Mouse (Mus musculus) embryonic stem cell, embryonic (primary cell): ENCODE data around the gene Sdccag8.

ENCODE experiments used
- CTCF ChIA-PET, 4 experiments: fragments of 300-600 bp in 2 of 4; fragments of 350-600 bp in 2 of 4; sonication (Branson Sonifier 250); formaldehyde crosslinking; loops; one replicate each; lab custom pipeline; 2022; ENCODE audit warnings: inconsistent platforms in 2 of 4; lab: Charles Lee
- POLR2A ChIA-PET, 4 experiments: fragments of 300-600 bp in 2 of 4; fragments of 350-600 bp in 2 of 4; sonication (Branson Sonifier 250); formaldehyde crosslinking; loops; one replicate each; lab custom pipeline; 2022; ENCODE audit warnings: antibody characterized with exemption in 4 of 4, inconsistent platforms in 1 of 4; lab: Charles Lee

Sdccag8 gene

GRCm38 (mm10) chr1:176991473-176991872 is 177.0 kb downstream of the Sdccag8 start:
- POLR2A ChIA-PET: no interaction called here
- CTCF ChIA-PET: no interaction called here

- ChIA-PET POLR2A (interaction anchor here in 1 of 4 experiments (0.6 kb wide), 1 partner anchor 112 kb away, joined by 3 read pairs; no protein-coding TSS in a partner anchor), CTCF (no interaction called here)
Observed at GRCm38 (mm10) chr1:176992517-176992916, 178.1 kb downstream of the Sdccag8 start.

DNA sequence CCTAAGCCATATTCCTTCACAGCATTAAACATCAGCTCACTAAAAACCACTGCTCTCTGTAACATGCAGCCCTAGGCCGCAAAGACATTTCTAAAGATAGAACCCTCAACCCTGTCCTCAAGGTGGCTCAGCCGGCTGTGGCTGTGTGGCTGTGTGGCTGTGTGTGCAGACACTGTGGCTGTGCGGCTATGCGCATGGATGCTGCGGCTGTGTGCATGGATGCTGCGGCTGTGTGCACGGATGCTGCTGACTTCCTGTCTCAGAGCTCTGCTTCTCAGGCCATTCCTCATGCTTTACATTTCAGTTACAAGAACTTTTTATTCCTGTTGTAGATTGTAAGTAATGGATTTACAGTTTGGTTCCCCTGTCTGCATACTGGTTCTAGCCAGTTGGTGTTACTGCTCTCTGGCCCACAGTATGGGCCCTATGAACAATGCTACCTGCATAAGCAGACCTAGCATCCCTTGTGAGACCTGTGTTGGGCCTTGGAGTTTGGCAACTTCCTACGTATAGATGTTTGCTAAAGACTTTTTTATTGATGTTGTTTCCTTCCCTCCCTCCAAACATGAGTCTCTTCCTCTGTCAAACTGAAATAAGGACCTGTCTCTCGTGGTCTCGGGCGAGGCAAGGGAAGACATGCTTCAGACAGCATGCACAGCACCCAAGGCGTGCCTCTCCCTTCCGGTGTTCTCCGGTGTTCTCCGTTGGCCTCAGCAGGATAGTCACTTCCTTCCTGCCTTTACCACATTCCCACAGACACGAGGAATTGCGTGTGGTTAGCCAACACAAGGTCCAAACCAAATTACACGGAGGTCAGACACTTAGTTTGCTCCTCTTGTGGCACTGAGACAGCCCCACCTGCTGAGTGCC is 178.9 kb downstream of the Sdccag8 start:
- POLR2A ChIA-PET: interaction anchor here in 2 of 4 experiments (0.6 to 1.0 kb wide), 2 partner anchors 8 to 113 kb away, joined by 3 read pairs; no protein-coding TSS in a partner anchor
- CTCF ChIA-PET: no interaction called here

- CTCF ChIA-PET: no interaction called here
Observed at GRCm38 (mm10) chr1:176994087-176994486, 179.6 kb downstream of the Sdccag8 start.

GRCm38 (mm10) chr1:176994707-176995418 is 180.4 kb downstream of the Sdccag8 start:
- ChIA-PET CTCF (no interaction called here), POLR2A (interaction anchor here in 2 of 4 experiments (0.6 to 1.0 kb wide), 2 partner anchors 9 to 720 kb away, joined by 3 read pairs; partner anchors contain the start of gene Pld5 (in 1 of the 2))

More at GRCm38 (mm10) chr1:176994087-176994486, 179.6 kb downstream of the Sdccag8 start:
- POLR2A ChIA-PET: interaction anchor here in 2 of 4 experiments (0.6 to 1.0 kb wide), 2 partner anchors 9 to 719 kb away, joined by 3 read pairs; partner anchors contain the start of gene Pld5 (in 1 of the 2)

- CTCF ChIA-PET: no interaction called here
- POLR2A ChIA-PET: no interaction called here
Observed at GRCm38 (mm10) chr1:176995419-176995775, 180.9 kb downstream of the Sdccag8 start.

DNA sequence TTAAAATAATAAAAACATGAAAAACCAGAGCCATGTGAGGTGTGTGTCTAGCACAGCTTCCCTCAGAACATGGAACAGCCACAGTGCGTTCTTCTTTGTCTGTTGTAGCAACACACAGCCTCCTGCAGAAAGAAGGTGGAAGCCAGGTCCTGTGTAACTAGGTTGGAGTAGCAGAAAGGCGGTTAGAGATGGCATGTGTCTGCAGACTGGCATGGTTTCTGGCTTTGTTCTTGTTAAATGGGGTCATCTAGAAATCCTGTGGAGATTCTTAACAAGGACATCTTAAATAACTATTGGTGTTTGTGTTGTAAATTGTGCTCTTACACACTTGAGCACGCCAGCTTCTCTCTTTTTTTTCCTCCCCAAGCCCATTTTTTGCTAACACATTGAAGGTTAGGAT is 181.7 kb downstream of the Sdccag8 start:
- ChIA-PET POLR2A (no interaction called here), CTCF (no interaction called here)

DNA sequence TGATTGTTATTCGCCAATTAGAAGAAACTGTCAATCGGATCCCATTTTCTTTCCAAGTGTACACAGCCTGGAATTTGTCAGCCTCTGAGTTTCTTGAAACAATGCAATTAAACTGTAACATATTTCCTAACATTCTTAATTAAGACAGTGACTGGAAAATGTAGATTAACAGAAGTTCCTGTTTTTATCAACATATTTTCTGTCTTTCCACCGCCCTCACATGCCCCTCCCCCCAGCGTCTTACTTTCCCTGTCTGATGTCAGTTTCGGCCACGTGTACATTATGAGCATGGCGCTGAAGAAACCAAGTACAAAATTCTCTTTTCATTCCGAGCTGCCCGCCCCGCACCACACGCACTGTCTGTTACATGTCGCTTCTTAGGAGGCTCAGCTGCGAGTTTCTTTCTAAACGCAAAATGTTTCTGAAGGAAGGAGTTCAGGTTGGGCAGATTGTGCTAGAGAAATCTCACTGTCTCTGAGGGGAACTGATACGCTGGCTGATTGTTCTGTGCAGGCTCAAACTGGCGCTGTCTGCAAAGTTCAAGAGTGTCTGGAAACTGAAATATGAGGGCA is 182.3 kb downstream of the Sdccag8 start:
- CTCF ChIA-PET: no interaction called here
- POLR2A ChIA-PET: interaction anchor here in 1 of 4 experiments (0.9 kb wide), 1 partner anchor 14 kb away, joined by 4 read pairs; no protein-coding TSS in a partner anchor

- ChIA-PET POLR2A (interaction anchor here in 1 of 4 experiments (0.7 to 0.9 kb wide), 2 partner anchors 14 to 31 kb away, joined by 3 to 4 read pairs; no protein-coding TSS in a partner anchor), CTCF (interaction anchor here in 1 of 4 experiments (0.7 kb wide), 1 partner anchor 1221 kb away, joined by 4 read pairs; no protein-coding TSS in a partner anchor)
Observed at GRCm38 (mm10) chr1:176997254-176997653, 182.8 kb downstream of the Sdccag8 start.

DNA sequence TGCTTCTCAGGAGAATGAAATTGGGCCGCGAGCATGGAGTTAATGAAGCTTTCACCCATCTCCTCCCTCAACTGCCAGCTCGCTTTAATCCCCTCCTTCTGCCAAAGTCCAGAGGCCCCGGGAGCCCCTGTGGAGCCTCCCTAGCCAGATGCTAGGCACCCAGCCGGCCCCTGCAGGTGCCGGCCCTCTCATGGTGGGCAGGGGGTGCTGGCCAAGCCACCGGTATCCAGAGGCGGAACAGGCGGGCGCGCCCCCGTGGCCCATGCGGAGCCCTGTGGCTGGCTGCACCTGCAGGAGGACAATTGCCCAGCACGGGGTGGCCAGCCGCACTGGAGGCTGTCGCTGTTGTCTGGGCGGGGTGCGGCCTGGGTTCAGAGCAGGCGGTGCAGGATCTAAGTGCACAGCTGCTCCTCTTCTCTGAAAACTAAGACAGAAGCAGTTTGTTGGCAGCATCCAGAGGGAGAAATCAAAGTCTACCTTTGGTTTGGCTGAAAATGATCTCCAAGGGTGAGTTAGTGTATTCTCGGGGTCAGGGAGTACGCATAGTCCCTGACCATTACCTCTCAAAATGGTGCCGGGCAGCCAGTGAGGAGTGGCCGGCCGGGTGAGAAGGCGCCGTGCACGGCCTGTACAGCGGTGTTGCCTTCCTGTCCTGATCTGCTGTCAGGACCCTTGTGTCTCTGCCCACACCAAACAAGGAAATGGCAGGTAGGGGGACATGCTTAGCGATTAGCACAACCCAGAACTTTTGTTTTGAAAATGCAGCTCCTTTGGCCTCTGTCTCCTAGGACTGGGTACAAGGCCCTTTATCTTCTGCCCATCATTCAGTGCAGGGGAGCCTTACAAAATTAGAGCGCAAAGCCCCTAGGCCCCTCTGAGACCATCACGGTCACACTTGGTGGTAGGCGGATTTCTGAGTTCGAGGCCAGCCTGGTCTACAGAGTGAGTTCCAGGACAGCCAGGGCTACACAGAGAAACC is 183.5 kb downstream of the Sdccag8 start:
- CTCF ChIA-PET: interaction anchor here in 1 of 4 experiments (0.7 to 1.1 kb wide), 3 partner anchors 12 to 1222 kb away, joined by 3 to 4 read pairs (median 4); no protein-coding TSS in a partner anchor
- POLR2A ChIA-PET: interaction anchor here in 1 of 4 experiments (0.7 to 0.9 kb wide), 2 partner anchors 15 to 31 kb away, joined by 3 to 4 read pairs; no protein-coding TSS in a partner anchor

GRCm38 (mm10) chr1:176999011-176999410 is 184.6 kb downstream of the Sdccag8 start:
- ChIA-PET CTCF (interaction anchor here in 3 of 4 experiments (0.7 to 1.1 kb wide), 5 partner anchors 11 to 571 kb away, joined by 3 to 15 read pairs (median 4); no protein-coding TSS in a partner anchor), POLR2A (interaction anchor here in 2 of 4 experiments (0.5 to 1.0 kb wide), 3 partner anchors 11 to 702 kb away, joined by 3 read pairs; no protein-coding TSS in a partner anchor)

DNA sequence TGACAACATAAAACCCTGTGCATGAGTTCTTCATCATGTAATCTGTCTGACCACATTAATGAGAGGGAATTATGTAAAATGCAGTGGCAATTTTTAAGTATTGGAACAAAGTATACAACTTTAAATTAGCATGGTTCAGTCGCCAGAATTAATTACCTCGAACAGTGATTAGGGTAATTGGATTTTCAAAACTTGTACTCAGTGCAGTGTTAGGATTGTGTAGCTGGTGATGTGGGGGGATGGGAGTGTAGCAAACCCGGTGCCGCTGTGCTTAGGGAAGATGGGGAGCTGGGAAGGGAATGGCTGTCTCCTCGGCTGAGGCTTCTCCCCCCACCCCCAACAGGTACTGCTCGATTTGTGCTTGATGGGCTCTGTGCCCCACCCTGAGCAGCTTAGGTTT is 188.5 kb downstream of the Sdccag8 start:
- ChIA-PET POLR2A (no interaction called here), CTCF (interaction anchor here in 1 of 4 experiments (0.5 kb wide), 1 partner anchor 1067 kb away, joined by 3 read pairs; no protein-coding TSS in a partner anchor)

DNA sequence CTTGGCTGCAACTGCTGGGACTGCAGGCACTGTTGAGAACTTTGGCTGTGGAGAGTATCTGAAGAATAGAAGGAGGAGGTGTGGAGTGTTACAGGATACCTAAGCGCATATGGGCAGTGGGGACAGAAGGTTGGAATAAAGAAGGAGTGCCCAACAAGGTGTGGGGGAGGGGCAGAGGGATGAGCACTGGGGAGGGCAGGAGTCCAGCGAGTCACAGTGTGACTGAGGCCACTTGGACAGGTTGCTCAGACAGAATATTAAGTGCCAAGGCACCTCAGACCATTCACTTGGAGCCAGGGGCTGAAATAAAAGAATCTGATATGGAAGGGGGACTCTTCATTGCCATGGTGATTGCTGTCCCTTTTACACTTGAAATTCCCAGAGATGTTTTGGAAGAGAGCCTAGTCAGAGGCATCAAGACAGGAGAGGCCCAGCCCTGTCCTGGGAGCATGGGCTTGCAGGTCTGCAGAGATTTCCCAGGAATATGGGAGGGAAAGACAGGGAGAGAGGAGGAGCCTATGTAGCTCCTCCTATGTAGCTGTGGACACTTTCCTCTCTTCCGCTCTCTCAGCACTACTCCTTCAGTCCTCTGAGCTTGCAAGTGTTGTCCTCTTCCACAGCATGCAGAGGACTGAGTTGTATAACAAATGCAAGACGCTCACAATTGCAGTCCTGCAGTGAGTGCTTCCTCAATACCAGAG is 189.7 kb downstream of the Sdccag8 start:
- CTCF ChIA-PET: no interaction called here
- POLR2A ChIA-PET: no interaction called here

DNA sequence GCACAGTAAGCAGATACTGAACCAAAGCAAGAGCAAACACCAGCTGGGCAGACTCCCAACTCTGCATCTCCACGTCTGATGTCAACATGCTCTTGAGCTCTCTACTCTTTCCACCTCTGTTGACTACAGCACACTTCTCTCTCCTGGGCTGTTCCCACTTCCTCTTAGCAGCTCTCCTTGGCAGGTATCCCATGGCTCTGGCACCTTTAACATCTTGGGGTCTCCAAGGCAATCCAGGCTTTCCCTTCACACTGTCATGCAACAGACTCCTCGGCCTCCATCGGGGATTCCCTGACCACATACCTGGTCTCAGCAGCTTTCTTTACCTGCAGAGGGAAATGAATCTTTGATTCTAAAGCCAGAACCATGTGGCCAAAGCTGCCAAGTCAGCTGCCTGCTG is 192.9 kb downstream of the Sdccag8 start:
- CTCF ChIA-PET: interaction anchor here in 1 of 4 experiments (0.6 kb wide), 1 partner anchor 113 kb away, joined by 3 read pairs; no protein-coding TSS in a partner anchor

DNA sequence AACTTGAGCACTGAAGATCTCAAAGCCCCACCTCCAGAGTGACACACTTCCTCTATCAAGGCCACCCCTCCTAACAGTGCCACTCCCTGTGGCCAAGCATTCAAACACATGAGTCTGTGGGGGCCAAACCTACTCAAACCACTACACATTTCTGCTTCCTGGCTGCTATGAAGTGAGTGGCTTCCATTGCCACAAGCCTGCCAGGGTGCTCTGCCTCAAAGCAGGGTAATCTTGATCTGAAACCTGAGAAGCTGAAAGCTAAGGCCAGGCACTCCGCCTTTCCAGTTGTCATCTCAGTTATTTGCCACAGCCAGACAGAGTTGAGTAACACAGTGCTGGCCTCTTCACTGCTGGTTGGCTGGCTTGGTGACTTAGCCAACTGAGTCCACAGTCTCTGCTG is 194.3 kb downstream of the Sdccag8 start:
- CTCF ChIA-PET: no interaction called here
- POLR2A ChIA-PET: interaction anchor here in 1 of 4 experiments (1.7 kb wide), 1 partner anchor 18 kb away, joined by 6 read pairs; no protein-coding TSS in a partner anchor

More for the DNA sequence above, 192.9 kb downstream of the Sdccag8 start:
- POLR2A ChIA-PET: no interaction called here

DNA sequence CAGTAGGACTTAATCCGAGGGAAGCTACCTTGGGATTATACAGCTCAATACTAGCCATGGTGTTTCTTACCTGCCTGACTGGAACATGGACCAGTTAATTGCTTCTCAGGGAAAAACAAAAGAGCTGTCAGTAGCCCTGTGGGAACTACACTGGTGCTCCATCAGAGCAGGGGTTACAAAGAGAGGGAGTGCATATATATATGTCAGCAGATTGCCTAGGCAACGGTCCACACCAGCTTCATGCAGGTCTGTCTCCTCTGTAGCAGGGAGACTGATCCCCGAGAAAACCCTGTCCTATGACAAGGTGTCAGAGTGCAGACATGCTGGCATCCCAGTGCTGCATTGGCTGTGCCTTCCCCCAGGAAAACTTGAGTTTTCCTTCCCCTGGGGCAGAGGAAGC is 195.6 kb downstream of the Sdccag8 start:
- POLR2A ChIA-PET: interaction anchor here in 2 of 4 experiments (1.0 to 1.7 kb wide), 2 partner anchors 11 to 17 kb away, joined by 3 to 6 read pairs; no protein-coding TSS in a partner anchor
- CTCF ChIA-PET: interaction anchor here in 2 of 4 experiments (0.6 to 0.7 kb wide), 2 partner anchors 12 to 36 kb away, joined by 3 to 4 read pairs; no protein-coding TSS in a partner anchor
